Mouse (Mus musculus) hindbrain, embryonic 12.5 days (tissue): ENCODE results near the gene Gm10662. TPM values are rescaled to one million over a fixed set of nuclear protein-coding genes. Genes with fewer than 3 reads are reported as not detected.
"Not testable (repeated sequence)": the region's sequence is repeated elsewhere in the genome, so short reads cannot be mapped to it uniquely, and the experiment has no call there.

Experiments used
- ATAC-seq: fragments of 200-750 bp; cut with Nextera tagmentation; 2 replicates; pipeline ENCODE4 v1.8.0; 2017; ENCODE audit warnings: moderate TSS enrichment; ENCODE audit not compliant: low FRiP score
- H3K27ac ChIP-seq: fragments of 300-500 bp; sonication (generic); 2 replicates; pipeline ENCODE4 v1.5.1; 2016; ENCODE audit warnings: mild to moderate bottlenecking
- H3K27me3 ChIP-seq: fragments of 300-500 bp; sonication (generic); 2 replicates; pipeline ENCODE4 v1.6.1; 2016; ENCODE audit warnings: mild to moderate bottlenecking
- H3K36me3 ChIP-seq: fragments of 300-500 bp; sonication (generic); 2 replicates; pipeline ENCODE4 v1.6.1; 2016; ENCODE audit warnings: mild to moderate bottlenecking
- H3K4me1 ChIP-seq: fragments of 300-500 bp; sonication (generic); 2 replicates; pipeline ENCODE4 v1.6.1; 2016
- H3K4me2 ChIP-seq: fragments of 300-500 bp; sonication (generic); replicated peaks from 2 replicates; pipeline ENCODE4 v1.6.1; 2016; ENCODE audit warnings: mild to moderate bottlenecking
- H3K4me3 ChIP-seq: fragments of 300-500 bp; sonication (generic); 2 replicates; pipeline ENCODE4 v1.5.1; 2016; ENCODE audit warnings: mild to moderate bottlenecking
- H3K9ac ChIP-seq: fragments of 300-500 bp; sonication (generic); 2 replicates; pipeline ENCODE4 v1.6.1; 2016; ENCODE audit warnings: mild to moderate bottlenecking, moderate library complexity
- H3K9me3 ChIP-seq: fragments of 300-500 bp; sonication (generic); replicated peaks from 2 replicates; pipeline ENCODE4 v1.6.1; 2016; ENCODE audit warnings: mild to moderate bottlenecking
- WGBS: fragments of 180-500 bp; shearing (Covaris S2); methylation state at CpG from one replicate; pipeline ENCODE4 v1.1.7; 2016; 5-methylcytosine and 5-hydroxymethylcytosine counted together
- polyA plus RNA-seq: library from polyadenylated mRNA; unstranded; fragments of >200 nt; fragmentation: Nextera tagmentation; extraction: Ambion mirVana; gene quantifications from 2 replicates; pipeline ENCODE4 v1.2.1, GENCODE M21; 2016

Gene Gm10662
- polyA plus RNA-seq: not detected in 2 replicates

DNA sequence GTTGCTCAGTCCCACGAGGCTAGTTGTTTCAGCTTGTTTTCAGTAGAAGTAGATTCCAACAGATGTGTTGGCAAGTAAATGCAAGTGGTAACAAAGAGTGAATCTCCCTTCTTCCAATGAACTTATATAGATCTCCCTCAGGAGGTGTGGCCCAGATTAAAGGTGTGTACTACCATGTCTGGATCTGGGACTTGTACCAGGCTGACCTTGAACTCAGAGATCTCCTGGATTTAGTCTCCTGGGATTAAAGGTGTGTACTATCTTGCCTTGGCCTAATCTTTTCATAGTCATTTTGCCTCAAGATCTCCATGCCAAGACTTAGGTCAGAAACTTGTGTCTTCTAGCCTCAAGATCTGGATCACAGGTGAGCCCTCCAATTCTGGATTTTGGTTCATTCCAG lies at the start of gene Gm10662:
Gene Gm10662, minus strand, starts transcription at position 101 of the 400 bp plus-strand sequence.
- not testable (repeated sequence) for ATAC-seq, H3K9ac ChIP-seq, H3K36me3 ChIP-seq, H3K27me3 ChIP-seq, H3K4me2 ChIP-seq, H3K4me3 ChIP-seq, H3K4me1 ChIP-seq, H3K9me3 ChIP-seq, H3K27ac ChIP-seq
- WGBS: no CpG with 5 or more reads among the region's 1 CpGs

GRCm38 (mm10) chr7:23163505-23163904 lies 19.2 kb upstream of the Gm10662 start:
- not testable (repeated sequence) for H3K4me3 ChIP-seq, H3K4me1 ChIP-seq, H3K27me3 ChIP-seq, H3K9ac ChIP-seq, H3K9me3 ChIP-seq, H3K36me3 ChIP-seq, H3K4me2 ChIP-seq, H3K27ac ChIP-seq, ATAC-seq
- 91% methylated on average over 10 of the region's 10 CpGs for WGBS

Other genes with a start within 250 kb of the Gm10662 start
- not detected in 2 replicates for gene Gm4214, start 159.8 kb downstream of the Gm10662 start, polyA plus RNA-seq
- gene Gm4216, start 124.6 kb downstream of the Gm10662 start, polyA plus RNA-seq: not detected in 2 replicates
- not detected in 2 replicates for gene Vmn1r163, start 88.9 kb downstream of the Gm10662 start, polyA plus RNA-seq
- gene Gm8720, start 77.0 kb downstream of the Gm10662 start, polyA plus RNA-seq: not detected in 2 replicates
- not detected in 2 replicates for gene Vmn1r165, start 72.9 kb upstream of the Gm10662 start, polyA plus RNA-seq
- not detected in 2 replicates for gene Vmn1r166, start 107.2 kb upstream of the Gm10662 start, polyA plus RNA-seq
- gene Gm6902, start 134.4 kb upstream of the Gm10662 start, polyA plus RNA-seq: not detected in 2 replicates
- gene Nlrp4e, start 156.7 kb upstream of the Gm10662 start, polyA plus RNA-seq: not detected in 2 replicates
- 0.07 TPM in 1 of 2 replicates, not detected in the other for gene Nlrp5, start 241.4 kb upstream of the Gm10662 start, polyA plus RNA-seq